Mouse (Mus musculus) cerebellum, adult (tissue): ENCODE data around the gene Pigyl.

ENCODE experiments used
- ATAC-seq: cut with Nextera tagmentation; 2 replicates; pipeline ENCODE4 v1.9.2; 2017; ENCODE audit warnings: mild to moderate bottlenecking, moderate library complexity, mixed read lengths; ENCODE audit not compliant: insufficient number of reproducible peaks, low FRiP score, low TSS enrichment

The Pigyl gene

GRCm38 (mm10) chr9:22169327-22169726, 12.7 kb downstream of the Pigyl start:
- no peak for ATAC-seq

- no peak for ATAC-seq
These were observed 15.7 kb downstream of the Pigyl start for GRCm38 (mm10) chr9:22172318-22172717.

GRCm38 (mm10) chr9:22188025-22188611, 31.5 kb downstream of the Pigyl start, which contains the start of gene Zfp872:
TSS of gene Zfp872 (plus strand) at chr9:22188090.
- ATAC-seq: peak; percentile 97

- ATAC-seq: no peak
These were observed 39.8 kb downstream of the Pigyl start for GRCm38 (mm10) chr9:22196412-22196811.
